Mouse (Mus musculus) ES-E14 (cell line): ENCODE data around the gene Gm42420.

Experiments used
- CHD2 ChIP-seq: IDR thresholded peaks from 2 replicates; pipeline ENCODE4 v1.6.1; 2014; ENCODE audit warnings: mild to moderate bottlenecking, low read depth, low read length, inconsistent platforms
- HCFC1 ChIP-seq: IDR thresholded peaks from 2 replicates; pipeline ENCODE4 v1.6.1; 2012; ENCODE audit warnings: low read length, inconsistent platforms, borderline replicate concordance; ENCODE audit not compliant: insufficient read depth
- MAFK ChIP-seq: IDR thresholded peaks from 2 replicates; pipeline ENCODE4 v1.6.1; 2014; ENCODE audit warnings: mild to moderate bottlenecking, low read depth, low read length, inconsistent platforms; ENCODE audit not compliant: insufficient read depth
- ZC3H11A ChIP-seq: IDR thresholded peaks from 2 replicates; pipeline ENCODE4 v1.6.1; 2012; ENCODE audit warnings: low read depth, mild to moderate bottlenecking, inconsistent platforms, low read length, borderline replicate concordance

DNA sequence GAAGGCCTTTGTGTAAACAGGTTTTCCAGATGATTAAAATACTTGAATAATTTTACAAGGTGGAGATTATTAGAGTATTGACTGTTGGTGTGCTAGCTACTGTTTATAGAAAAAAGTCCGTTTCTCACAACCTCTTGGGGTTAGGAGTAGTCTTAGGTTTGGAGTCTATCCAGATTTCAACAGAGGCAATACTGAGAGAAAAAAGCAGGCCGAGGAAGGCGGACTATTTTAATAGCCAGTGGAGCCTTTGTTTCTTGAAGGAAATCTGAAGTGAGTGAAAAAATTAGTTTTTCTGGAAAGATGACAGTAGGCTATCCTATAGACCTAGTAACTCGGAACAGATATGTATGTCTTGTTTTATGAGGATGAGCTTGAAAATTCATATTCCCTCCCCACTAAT is 5.9 kb downstream of the Gm42420 start:
- no peak for TF ChIP-seq HCFC1
- TF ChIP-seq MAFK, result no peak
- TF ChIP-seq ZC3H11A, result no peak
- no peak for TF ChIP-seq CHD2
